Mouse (Mus musculus) lung, postnatal 4 days (tissue): Measurements from ENCODE around the gene Gp5.

Experiments used
- DNase-seq, 2 experiments: peaks; one replicate each; pipeline ENCODE4 v3.0.0; 2021

Gp5 gene

GRCm38 (mm10) chr16:30278406-30278805, 32.2 kb downstream of the Gp5 start:
- no peak for DNase-seq

DNA sequence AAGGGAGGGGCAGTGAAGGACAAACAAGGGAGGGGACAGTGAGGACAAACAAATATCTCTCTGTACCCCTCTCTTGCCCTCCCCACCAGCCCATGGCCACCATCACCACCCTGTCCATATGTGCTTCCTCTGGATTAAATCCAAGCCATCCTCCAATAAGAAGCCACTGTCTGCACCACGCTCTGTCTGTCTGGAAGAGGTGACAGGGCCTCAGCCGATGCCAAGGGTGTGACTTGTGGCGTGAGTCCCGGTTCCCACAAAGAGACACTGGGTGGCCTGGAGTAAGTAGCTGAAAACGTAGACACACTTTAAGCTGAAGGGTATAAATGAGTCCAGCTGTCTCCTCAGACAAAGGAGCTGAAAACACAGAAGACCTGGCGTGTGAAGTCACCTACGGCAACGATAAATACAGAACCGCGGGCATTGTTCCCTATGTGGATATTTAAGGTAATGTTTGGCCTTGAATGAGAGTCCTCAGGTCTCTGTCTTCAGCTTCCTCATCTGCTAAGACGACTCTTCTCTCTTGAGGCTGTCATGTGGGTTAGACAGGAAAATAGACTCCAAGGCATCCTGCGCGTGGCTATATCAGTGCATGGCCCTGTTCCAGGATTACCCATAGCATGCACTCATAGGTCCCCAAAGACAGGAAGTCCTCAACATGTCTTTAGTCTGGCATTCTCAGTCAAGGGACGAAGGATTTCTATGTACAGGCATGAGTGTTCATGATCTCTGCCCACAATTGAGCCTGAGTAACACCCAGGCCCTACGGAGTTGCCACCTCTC, 34.8 kb downstream of the Gp5 start:
- peak; percentile 29 to 58 for DNase-seq

DNA sequence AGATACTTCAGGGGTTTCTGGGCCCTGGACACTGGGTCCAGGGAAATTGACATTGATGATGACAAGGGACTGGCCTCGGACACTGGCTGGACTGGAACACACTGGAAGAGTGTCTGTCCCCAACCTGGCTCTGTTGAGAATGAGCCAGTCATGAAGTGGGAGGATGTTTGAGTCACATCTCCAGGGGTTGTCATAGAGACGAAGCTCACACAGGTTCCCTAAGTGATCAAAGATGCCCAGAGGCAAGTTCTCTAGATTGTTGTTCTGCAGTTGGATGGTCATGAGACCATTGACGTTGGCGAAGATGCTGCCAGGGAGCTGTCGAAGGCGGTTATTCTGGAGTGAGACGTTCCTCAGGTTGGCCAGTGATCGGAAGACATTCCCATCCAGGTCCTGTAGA, 37.5 kb downstream of the Gp5 start:
- DNase-seq = no peak

DNA sequence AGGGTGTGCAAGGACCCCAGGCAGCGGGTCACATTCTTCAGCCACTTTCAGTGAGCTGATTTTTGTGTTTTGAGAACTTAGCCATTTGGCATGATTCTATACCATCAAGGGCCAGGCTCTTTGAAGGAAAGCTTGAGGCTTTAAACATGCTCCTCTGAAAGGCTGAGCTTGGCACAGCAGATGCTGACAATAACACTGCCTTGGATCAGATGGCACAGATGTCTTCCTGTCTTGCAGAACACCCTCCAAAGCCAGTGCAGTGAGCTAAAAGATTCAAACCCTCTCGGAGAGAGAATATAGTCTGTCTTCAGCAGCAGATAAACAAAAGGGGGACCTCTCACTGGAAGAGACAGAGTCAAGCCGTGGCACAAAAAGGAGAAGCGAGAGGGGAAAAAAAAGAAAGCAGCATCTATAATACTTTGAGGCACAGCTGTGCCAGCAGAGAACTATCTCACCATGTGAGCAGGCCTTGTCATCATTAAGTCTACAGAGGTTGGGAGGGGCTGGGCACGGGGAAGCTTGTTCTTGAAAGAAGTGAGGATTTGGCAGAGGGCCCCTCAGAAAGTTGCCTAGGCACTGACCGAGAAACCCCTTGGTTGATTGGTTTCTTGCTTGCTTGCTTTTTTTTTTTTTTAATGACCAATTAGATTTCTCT, 38.5 kb downstream of the Gp5 start:
- DNase-seq = no peak

GRCm38 (mm10) chr16:30271223-30271761, 39.3 kb downstream of the Gp5 start:
- DNase-seq = no peak

DNA sequence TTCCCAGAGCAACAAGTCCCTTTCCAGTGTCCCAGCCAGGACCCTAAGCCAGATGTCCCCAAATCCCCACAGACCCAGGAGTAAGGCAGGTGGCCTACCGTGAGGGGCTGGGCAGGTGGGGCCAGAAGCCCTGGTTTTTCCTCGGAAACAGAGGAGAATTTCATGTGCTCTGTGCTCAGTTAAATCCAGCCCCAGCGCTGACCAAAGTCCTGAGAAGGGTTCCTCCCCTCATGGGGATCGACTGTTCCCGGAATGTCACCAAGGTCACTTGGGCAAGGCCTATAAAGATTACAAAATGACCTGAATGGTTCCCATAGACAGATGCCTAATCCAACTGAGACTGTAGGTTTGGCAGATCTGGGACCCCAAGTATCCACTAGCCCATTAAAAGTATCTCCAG, 43.2 kb downstream of the Gp5 start, which contains the start of gene Cpn2:
Gene Cpn2, minus strand, starts transcription at position 141 of the 400 bp plus-strand sequence.
- no peak for DNase-seq

DNA sequence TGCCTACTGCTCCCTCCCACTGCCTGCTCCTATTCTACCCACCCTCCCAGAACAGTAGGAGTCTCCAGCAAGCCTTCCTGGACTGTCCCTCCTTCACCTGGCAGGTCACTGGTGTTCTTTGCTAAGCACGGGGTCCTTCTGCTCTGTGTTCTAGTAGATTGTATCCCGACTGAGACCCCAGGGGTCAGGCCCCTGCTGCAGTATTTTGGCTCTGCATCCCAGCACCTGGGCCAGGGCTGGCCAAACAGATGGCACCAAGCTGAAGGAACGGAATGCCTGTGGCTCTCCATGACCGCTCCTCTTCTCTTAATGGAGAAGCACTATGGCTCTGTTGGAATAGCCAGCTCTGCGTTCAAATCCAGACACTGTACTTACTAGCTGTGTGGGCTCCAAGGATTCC, 44.0 kb downstream of the Gp5 start:
- no peak for DNase-seq

GRCm38 (mm10) chr16:30265611-30266010, 45.0 kb downstream of the Gp5 start:
- DNase-seq = no peak

GRCm38 (mm10) chr16:30263156-30263555, 47.4 kb downstream of the Gp5 start:
- no peak for DNase-seq

DNA sequence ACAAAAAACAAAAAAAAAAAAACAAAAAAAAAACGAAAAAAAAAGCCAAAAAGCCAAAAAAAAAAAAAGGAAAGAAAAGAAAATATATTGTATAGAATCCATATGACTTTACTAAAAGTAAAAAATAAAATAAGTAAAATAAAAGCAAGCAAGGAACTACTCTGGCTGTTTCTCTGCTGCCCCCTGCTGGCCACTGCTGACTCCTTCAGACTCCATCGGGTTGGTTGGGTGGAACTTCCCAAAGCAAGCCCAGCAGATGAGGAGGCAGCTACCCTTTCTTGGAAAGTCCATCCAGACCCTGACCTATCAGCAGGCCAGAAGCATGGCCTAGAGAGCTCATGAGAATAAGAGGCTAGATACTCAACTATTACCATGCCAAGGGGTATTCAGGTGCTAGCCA, 47.9 kb downstream of the Gp5 start:
- DNase-seq = peak; percentile 58 to 75

- no peak for DNase-seq
Observed at GRCm38 (mm10) chr16:30262157-30262556, 48.4 kb downstream of the Gp5 start.

- no peak for DNase-seq
Observed at GRCm38 (mm10) chr16:30261341-30261740, 49.2 kb downstream of the Gp5 start.

GRCm38 (mm10) chr16:30260012-30260635, 50.5 kb downstream of the Gp5 start:
- no peak for DNase-seq

- no peak for DNase-seq
Observed at GRCm38 (mm10) chr16:30259444-30259843, 51.1 kb downstream of the Gp5 start.

GRCm38 (mm10) chr16:30258441-30258840, 52.1 kb downstream of the Gp5 start:
- no peak for DNase-seq

DNA sequence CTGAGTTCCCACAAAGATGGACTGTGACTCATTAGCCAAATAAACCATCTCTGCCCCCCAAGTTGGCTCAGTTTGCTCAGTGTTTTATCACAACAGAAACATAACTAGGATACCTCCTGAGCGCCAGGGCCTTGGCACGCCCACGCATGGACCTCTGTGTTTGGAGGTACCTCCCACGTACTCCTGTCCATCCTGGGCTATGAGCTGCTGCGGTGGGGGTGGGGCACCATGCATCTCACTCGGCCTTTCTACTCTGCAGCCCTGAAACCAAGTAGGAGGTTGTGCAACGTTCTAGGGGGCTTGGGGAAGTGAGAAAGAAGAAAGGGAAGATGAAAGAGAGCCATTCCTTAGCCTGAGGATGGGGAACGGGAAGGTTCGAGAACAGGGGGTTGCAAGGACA, 52.9 kb downstream of the Gp5 start:
- DNase-seq = no peak
